7 mouse cellular contexts compared by ENCODE assay signal in genomic region chr2:116063819-116064293, GRCm38 (mm10). TPM values are rescaled to one million over a fixed set of nuclear protein-coding genes. Genes with fewer than 3 reads are reported as not detected.
A peak's percentile ranks its signal among the peaks of the same experiment; 100 is the strongest.
DNase-seq lines count a peak whose midpoint lies in the region; ATAC-seq and TF ChIP-seq lines count a peak whose summit lies in the region.

No protein-coding gene starts in this region.

- DNase-seq in ovary, postnatal 36 days (ENCODE audit: low spot score), result peak; percentile 51
- DNase-seq in ovary, postnatal 10 days (ENCODE audit: low spot score), result no peak
- peak; percentile 55 for DNase-seq in embryo, embryonic 10 days (ENCODE audit: low spot score)
- no peak for DNase-seq in liver, adult 2 months (ENCODE audit: extremely low read depth, low read depth, low spot score)
- peak; percentile 74 for DNase-seq in neural tube, embryonic 11.5 days (ENCODE audit: low spot score)
- DNase-seq in c-Kit-positive CD71-positive TER-119-positive erythroid progenitor cells, embryonic 14.5 days (ENCODE audit: low spot score), result no peak

- H3K9ac ChIP-seq in heart, embryonic 16.5 days (ENCODE audit: low read length), result peak overlapping the region; percentile 76
- peak overlapping the region; percentile 88 for H3K9ac ChIP-seq in liver, adult 2 months (ENCODE audit: low read depth, low read length)
- peak overlapping the region; percentile 85 for H3K9ac ChIP-seq in neural tube, embryonic 11.5 days (ENCODE audit: low read length)

- peaks cover 16% of the 10 kb centered on the region; the same call in 1 of the 2 replicates for H3K4me1 ChIP-seq in heart, embryonic 16.5 days (ENCODE audit: control insufficient read depth, insufficient read depth, low read length)
- 0 out of 2 replicates have a peak, but pooled peaks cover 3% of the 10 kb centered on the region for H3K4me1 ChIP-seq in liver, adult 2 months (ENCODE audit: control insufficient read depth, insufficient read depth, low read length)
- peaks cover 13% of the 10 kb centered on the region for H3K4me1 ChIP-seq in neural tube, embryonic 11.5 days (ENCODE audit: control insufficient read depth, insufficient read depth, low read length)

- TF ChIP-seq POLR2A in liver, adult 2 months (IDR thresholded peaks at IDR 0.05; ENCODE audit: extremely low read depth, insufficient read depth, low read length), result no peak

- no peak for TF ChIP-seq CTCF in liver, adult 2 months (IDR thresholded peaks at IDR 0.05; ENCODE audit: low read depth, low read length)

- H3K4me3 ChIP-seq in heart, embryonic 16.5 days (ENCODE audit: low read length), result peak overlapping the region; percentile 76
- H3K4me3 ChIP-seq in liver, adult 2 months (ENCODE audit: insufficient read depth, low read depth, low read length), result peak overlapping the region; percentile 83
- H3K4me3 ChIP-seq in neural tube, embryonic 11.5 days (ENCODE audit: low read depth, low read length), result peak overlapping the region; percentile 87

- ATAC-seq in heart, embryonic 16.5 days (replicated peaks; ENCODE audit: extremely low read depth, insufficient read depth, low FRiP score), result no peak
- peak; percentile 28; the same call in 1 of the 2 replicates for ATAC-seq in neural tube, embryonic 11.5 days (ENCODE audit: insufficient read depth, low FRiP score, low TSS enrichment)

- no peaks in the 10 kb centered on the region for H3K9me3 ChIP-seq in heart, embryonic 16.5 days (replicated peaks; ENCODE audit: control insufficient read depth, low read length)
- no peaks in the 10 kb centered on the region for H3K9me3 ChIP-seq in neural tube, embryonic 11.5 days (ENCODE audit: control insufficient read depth, low read length)

- peak overlapping the region; percentile 90 for H3K4me2 ChIP-seq in heart, embryonic 16.5 days (ENCODE audit: low read depth, low read length)
- peak overlapping the region; percentile 99 for H3K4me2 ChIP-seq in neural tube, embryonic 11.5 days (ENCODE audit: low read depth)

- H3K36me3 ChIP-seq in heart, embryonic 16.5 days (ENCODE audit: control insufficient read depth, insufficient read depth), result no peaks in the 10 kb centered on the region
- no peaks in the 10 kb centered on the region for H3K36me3 ChIP-seq in liver, adult 2 months (ENCODE audit: control insufficient read depth, insufficient read depth, low read length)
- H3K36me3 ChIP-seq in neural tube, embryonic 11.5 days (ENCODE audit: control insufficient read depth, insufficient read depth, low read length), result no peaks in the 10 kb centered on the region; the same call in 1 of the 2 replicates

- peaks cover 4% of the 10 kb centered on the region; the same call in 1 of the 2 replicates for H3K79me2 ChIP-seq in liver, adult 2 months (ENCODE audit: control insufficient read depth, insufficient read depth, low read length)

- H3K27ac ChIP-seq in heart, embryonic 16.5 days (ENCODE audit: low read length), result peak overlapping the region; percentile 99
- peak overlapping the region; percentile 72 for H3K27ac ChIP-seq in liver, adult 2 months (replicated peaks; ENCODE audit: insufficient read depth, low read depth, low read length)
- peak overlapping the region; percentile 99 for H3K27ac ChIP-seq in neural tube, embryonic 11.5 days (ENCODE audit: low read depth, low read length)

- no peaks in the 10 kb centered on the region for H3K27me3 ChIP-seq in heart, embryonic 16.5 days (ENCODE audit: control insufficient read depth, insufficient read depth, low read length)
- H3K27me3 ChIP-seq in liver, adult 2 months (ENCODE audit: control insufficient read depth, insufficient read depth, low read length), result no peaks in the 10 kb centered on the region
- H3K27me3 ChIP-seq in neural tube, embryonic 11.5 days (ENCODE audit: control insufficient read depth, insufficient read depth, low read length), result no peaks in the 10 kb centered on the region

- WGBS in heart, embryonic 16.5 days, result under 1% methylated on average over 37 of the region's 37 CpGs
- WGBS in liver, adult 2 months, result under 1% methylated on average over 37 of the region's 37 CpGs
- WGBS in neural tube, embryonic 11.5 days, result 0% methylated on average over 37 of the region's 37 CpGs

RNA-seq across cellular contexts. Expression of gene Meis2, which starts 1.8 kb away (rescaled TPM):
- polyA plus RNA-seq in heart, embryonic 16.5 days (2015; fragmentation: Nextera tagmentation; extraction: Ambion mirVana), result 22.1 and 22.6 TPM in 2 replicates
- 4.4 and 4.5 TPM in 2 replicates for total RNA-seq in liver, adult 2 months (2014; rRNA removed)
- polyA plus RNA-seq in liver, adult 2 months (2012; rRNA removed), result 2.2 and 2.4 TPM in 2 replicates
- polyA plus RNA-seq in neural tube, embryonic 11.5 days (2014; fragmentation: Nextera tagmentation; extraction: Ambion mirVana), result 111 and 117 TPM in 2 replicates

Comparison
In these comparisons a context has a peak if more than half of its experiments do, and no peak if none do; other contexts are left out.
1. DNase-seq: peak in ovary, postnatal 36 days (single experiment), embryo, embryonic 10 days (single experiment) and neural tube, embryonic 11.5 days (single experiment); none in ovary, postnatal 10 days (single experiment), liver, adult 2 months (single experiment) and c-Kit-positive CD71-positive TER-119-positive erythroid progenitor cells, embryonic 14.5 days (single experiment).
2. Peak in every context shown above with its lines, with median percentiles within 50 percentile points of each other: H3K27ac ChIP-seq, H3K4me3 ChIP-seq and H3K9ac ChIP-seq.